Mouse (Mus musculus) gastrocnemius, postnatal 25 days (tissue): Measurements from ENCODE around the gene Gm14410. TPM values are rescaled to one million over a fixed set of nuclear protein-coding genes. Genes with fewer than 3 reads are reported as not detected.
A peak's percentile ranks its signal among the peaks of the same experiment; 100 is the strongest.
"Not testable (repeated sequence)": the region's sequence is repeated elsewhere in the genome, so short reads cannot be mapped to it uniquely, and the experiment has no call there.

Experiments used
- DNase-seq: peaks from one replicate; pipeline ENCODE4 v3.0.0; 2022
- long read RNA-seq, 2 experiments: library from polyadenylated mRNA; stranded (forward); transcript quantifications; one replicate each; pipeline ENCODE4 v2.0.0; 2021
- total RNA-seq, 2 experiments: library from RNA; stranded (reverse); gene quantifications; 1 replicate in 1 of 2; 2 replicates in 1 of 2; pipeline ENCODE4 v1.2.3; 2021

The Gm14410 gene
- 10 to 100 TPM; 12.0 to 17.1 TPM for total RNA-seq
- long read RNA-seq, experiment 1, partial matches to known transcripts = 0 of 6 reads
- long read RNA-seq, experiment 1, other reads (novel, unspliced or antisense) = 4 of 6 reads
- long read RNA-seq, experiment 2, partial matches to known transcripts = 0 of 4 reads
- long read RNA-seq, experiment 2, other reads (novel, unspliced or antisense) = 0 of 4 reads

DNA sequence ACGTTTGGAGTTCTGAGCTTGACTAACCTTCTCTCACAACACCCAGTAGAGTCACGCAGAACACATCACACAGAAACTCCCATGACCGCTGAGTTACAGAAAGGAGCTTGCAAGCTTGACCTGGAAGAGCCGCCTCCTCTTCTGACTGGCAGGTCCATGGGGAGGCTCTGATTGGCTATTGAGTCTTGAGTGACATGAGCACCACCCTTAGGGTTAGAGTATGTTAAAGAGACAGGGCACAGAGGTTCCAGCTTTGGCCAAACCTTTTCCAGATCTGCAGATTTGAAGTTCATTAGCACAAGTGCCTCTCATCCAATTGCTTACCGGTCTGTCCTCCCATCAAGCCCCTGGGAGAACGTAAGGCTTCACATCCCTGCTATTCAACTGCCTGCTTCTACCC, at the start of gene Gm14410:
Gene Gm14410, minus strand, starts transcription at position 81 of the 400 bp plus-strand sequence.
- DNase-seq = peak; percentile 84

GRCm38 (mm10) chr2:177247449-177247848, 41.2 kb upstream of the Gm14410 start:
- DNase-seq = not testable (repeated sequence)

DNA sequence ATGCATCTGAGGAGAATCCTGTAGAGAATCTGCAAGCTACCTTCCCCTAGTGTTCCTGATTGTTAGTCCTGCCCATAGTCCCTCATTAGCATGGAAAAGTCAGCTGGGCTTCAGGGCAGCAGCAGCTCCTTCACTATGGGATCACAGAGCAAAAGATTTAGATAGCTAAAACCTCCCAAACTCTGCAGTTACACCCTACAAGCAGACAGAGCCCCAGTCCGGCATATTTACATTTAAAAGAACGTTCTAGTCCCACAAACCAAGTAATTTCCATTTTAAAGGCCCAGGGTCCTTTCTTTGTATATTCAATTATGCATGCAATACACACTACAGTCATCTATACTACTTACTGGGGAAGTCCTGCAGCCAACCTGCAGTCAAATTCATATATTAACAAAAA, 24.2 kb upstream of the Gm14410 start:
- DNase-seq = not testable (repeated sequence)

- DNase-seq = not testable (repeated sequence)
Observed at GRCm38 (mm10) chr2:177172749-177173148, 33.5 kb downstream of the Gm14410 start.

Other genes with a start within 250 kb of the Gm14410 start
- gene Gm14419, start 205.5 kb downstream of the Gm14410 start, total RNA-seq = 10 to 100 TPM; 20.6 to 21.1 TPM
- under 1 TPM; 0.75 to 0.82 TPM for gene Gm14401, start 132.1 kb downstream of the Gm14410 start, total RNA-seq
- under 1 TPM; 0.51 to 0.54 TPM for gene Gm14409, start 60.6 kb upstream of the Gm14410 start, total RNA-seq
- gene Gm14412, start 117.9 kb upstream of the Gm14410 start, total RNA-seq = 1 to 10 TPM; 1.2 to 1.6 TPM
- gene Gm14418, start 191.9 kb upstream of the Gm14410 start, total RNA-seq = 1 to 10 TPM; 9.4 to 9.9 TPM